Mouse (Mus musculus): Measurements from ENCODE around the gene Fam57a. TPM values are rescaled to one million over a fixed set of nuclear protein-coding genes. Genes with fewer than 3 reads are reported as not detected.

Gene Fam57a
- total and polyA plus RNA-seq, 3 experiments, result 3.2 to 23.5 (median 12.0) TPM

DNA sequence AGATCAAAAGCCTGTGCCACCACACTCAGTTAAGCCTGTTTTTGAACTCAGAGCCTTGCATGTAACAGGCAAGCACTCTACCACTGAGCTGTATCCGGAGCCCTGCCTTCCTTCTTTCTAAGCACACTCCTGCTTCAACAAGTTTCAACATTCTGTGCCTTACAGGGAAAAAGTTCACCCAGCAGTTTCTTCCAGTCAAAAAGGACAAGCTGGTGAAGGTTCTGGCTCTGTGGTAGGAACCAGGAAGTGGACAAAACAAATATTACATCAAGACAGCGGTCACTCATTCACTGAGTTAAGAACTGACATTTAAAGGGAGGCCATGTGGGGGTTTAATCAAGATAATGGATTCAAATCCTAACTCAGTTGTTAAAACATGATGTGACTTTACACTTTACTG is 35.5 kb downstream of the Fam57a start:
- no peak for TF ChIP-seq POLR2AphosphoS5 (IDR thresholded peaks at IDR 0.05; ENCODE audit: insufficient replicate concordance, low read depth, low read length)
- no peak for TF ChIP-seq GATA2 (IDR thresholded peaks at IDR 0.05; ENCODE audit: borderline replicate concordance, low read depth, low read length)
- no peak for TF ChIP-seq TAL1 (conservative IDR thresholded peaks at IDR 0.05; ENCODE audit: low read depth, low read length)
- TF ChIP-seq GATA1 (IDR thresholded peaks at IDR 0.05; ENCODE audit: borderline replicate concordance, low read length), result no peak
- no peak for TF ChIP-seq CTCF (IDR thresholded peaks at IDR 0.05; ENCODE audit: low read depth, low read length)
- Histone ChIP-seq H3K9me3 (replicated peaks) (no peaks in the 10 kb centered on the region), H3K27me3 (ENCODE audit: insufficient read depth, low read length) (no peaks in the 10 kb centered on the region), H3K4me3 (ENCODE audit: low read depth, low read length) (no peak overlapping the region), H3K36me3 (replicated peaks) (peaks cover 76% of the 10 kb centered on the region), H3K4me1 (ENCODE audit: insufficient read depth, low read depth, low read length) (peaks cover 42% of the 10 kb centered on the region)
- DNase-seq (ENCODE audit: low spot score) (no peak), ATAC-seq (ENCODE audit: extremely low read depth, insufficient number of reproducible peaks, low FRiP score, poor library complexity, severe bottlenecking) (no peak)

DNA sequence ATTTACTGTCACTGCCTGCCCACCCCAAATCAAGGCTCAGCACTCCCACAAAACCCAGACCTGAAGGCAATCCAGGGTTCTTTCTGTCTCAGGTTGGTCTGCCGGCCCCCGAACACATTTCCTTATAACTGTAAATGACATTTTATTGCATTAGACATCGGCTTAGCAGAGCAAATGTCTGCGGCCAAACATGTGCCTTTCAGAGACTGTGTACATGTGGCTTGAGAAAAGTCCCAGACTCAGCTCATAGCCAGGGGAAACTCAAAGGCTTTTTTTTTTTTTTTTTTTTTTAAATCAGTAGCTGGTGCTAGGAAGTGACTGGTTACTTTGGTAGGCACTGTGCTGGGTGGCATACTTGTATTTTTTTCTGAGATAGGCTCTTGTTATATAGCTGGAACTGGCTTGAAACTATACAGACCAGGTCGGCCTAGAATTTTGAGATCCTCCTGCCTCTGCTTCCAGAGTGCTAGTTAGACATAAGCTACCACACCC is 36.6 kb downstream of the Fam57a start:
- Histone ChIP-seq H3K4me1 (ENCODE audit: insufficient read depth, low read depth, low read length) (peaks cover 39% of the 10 kb centered on the region), H3K4me3 (ENCODE audit: low read depth, low read length) (peak overlapping the region; percentile 88; the same call in 1 of the 2 replicates)
- no peak for ATAC-seq (ENCODE audit: extremely low read depth, insufficient number of reproducible peaks, low FRiP score, poor library complexity, severe bottlenecking)

DNA sequence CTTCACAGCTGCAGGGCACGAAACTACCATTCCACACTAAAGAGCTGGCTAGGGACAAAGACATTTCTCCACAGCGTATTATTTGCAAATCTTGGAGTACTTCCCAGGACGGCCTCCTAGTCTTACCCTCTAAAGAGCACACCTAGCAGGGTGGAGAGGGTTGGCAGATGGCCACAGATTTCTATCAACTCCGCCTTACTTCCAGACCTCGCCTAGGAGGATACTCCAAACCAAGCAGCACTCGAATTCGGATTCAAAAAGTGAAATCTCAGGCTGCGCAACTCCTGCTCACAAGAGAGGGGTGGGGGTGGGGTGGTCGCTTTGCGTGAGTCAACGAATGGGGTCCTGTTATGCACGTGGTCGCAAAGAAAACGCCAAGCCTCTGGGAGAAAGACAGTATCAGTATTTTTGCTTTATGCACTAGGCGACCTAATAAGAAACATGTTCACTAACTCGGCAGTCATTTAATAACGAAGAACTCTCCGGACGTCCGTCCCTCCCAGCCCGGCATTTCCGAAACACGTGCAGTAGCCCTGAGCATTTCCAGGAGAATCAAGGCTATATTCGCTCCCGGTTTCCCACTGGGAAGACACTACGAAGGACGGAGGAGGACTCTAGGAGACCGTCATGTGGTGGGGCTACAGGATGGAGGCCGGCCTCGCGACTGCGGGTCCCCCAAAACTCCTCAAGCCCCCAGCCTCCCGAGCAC is 37.4 kb downstream of the Fam57a start:
- ATAC-seq (ENCODE audit: extremely low read depth, insufficient number of reproducible peaks, low FRiP score, poor library complexity, severe bottlenecking) (no peak), DNase-seq (ENCODE audit: low spot score) (peak; percentile 16)
- H3K4me3 ChIP-seq (ENCODE audit: low read depth, low read length), result peak overlapping the region; percentile 88
- no peak for TF ChIP-seq GATA1 (IDR thresholded peaks at IDR 0.05; ENCODE audit: borderline replicate concordance, low read length)
- no peak for TF ChIP-seq CTCF (IDR thresholded peaks at IDR 0.05; ENCODE audit: low read depth, low read length)
- no peak for TF ChIP-seq POLR2AphosphoS5 (IDR thresholded peaks at IDR 0.05; ENCODE audit: insufficient replicate concordance, low read depth, low read length)
- no peak for TF ChIP-seq TAL1 (conservative IDR thresholded peaks at IDR 0.05; ENCODE audit: low read depth, low read length)
- no peak for TF ChIP-seq GATA2 (IDR thresholded peaks at IDR 0.05; ENCODE audit: borderline replicate concordance, low read depth, low read length)
- peaks cover 39% of the 10 kb centered on the region for H3K4me1 ChIP-seq (ENCODE audit: insufficient read depth, low read depth, low read length)
- peaks cover 79% of the 10 kb centered on the region for H3K36me3 ChIP-seq (replicated peaks)
- H3K27me3 ChIP-seq (ENCODE audit: insufficient read depth, low read length), result no peaks in the 10 kb centered on the region
- H3K9me3 ChIP-seq (replicated peaks), result no peaks in the 10 kb centered on the region

More for the DNA sequence above, 36.6 kb downstream of the Fam57a start:
- TF ChIP-seq GATA1 (IDR thresholded peaks at IDR 0.05; ENCODE audit: borderline replicate concordance, low read length) (no peak), CTCF (IDR thresholded peaks at IDR 0.05; ENCODE audit: low read depth, low read length) (no peak), GATA2 (IDR thresholded peaks at IDR 0.05; ENCODE audit: borderline replicate concordance, low read depth, low read length) (no peak), POLR2AphosphoS5 (IDR thresholded peaks at IDR 0.05; ENCODE audit: insufficient replicate concordance, low read depth, low read length) (no peak), TAL1 (conservative IDR thresholded peaks at IDR 0.05; ENCODE audit: low read depth, low read length) (no peak)
- DNase-seq (ENCODE audit: low spot score), result no peak
- Histone ChIP-seq H3K9me3 (replicated peaks) (no peaks in the 10 kb centered on the region), H3K36me3 (replicated peaks) (peaks cover 75% of the 10 kb centered on the region), H3K27me3 (ENCODE audit: insufficient read depth, low read length) (no peaks in the 10 kb centered on the region)

DNA sequence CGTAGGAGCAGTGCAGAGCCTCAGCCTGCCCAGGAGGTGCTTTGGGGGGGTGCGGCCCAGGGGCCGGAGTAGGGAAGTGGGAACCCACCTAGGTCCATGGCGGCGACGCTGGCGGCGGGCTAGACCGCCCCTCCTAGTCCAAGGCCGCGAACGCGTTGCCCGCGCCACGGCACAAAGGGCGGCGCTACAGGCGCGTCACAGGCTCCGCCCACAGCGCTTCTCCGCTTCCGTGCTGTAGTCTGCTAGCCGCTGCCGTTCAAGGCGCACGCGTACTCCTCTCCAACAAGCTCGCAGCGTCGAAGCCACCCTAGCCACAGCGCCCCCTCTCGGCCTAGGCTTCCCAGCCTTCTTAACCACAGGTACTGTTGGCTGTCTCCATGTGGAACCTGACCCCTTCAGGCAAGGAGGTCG is 37.9 kb downstream of the Fam57a start, which contains the start of the genes Dbil5 and Gemin4:
Dbil5 (plus strand) TSS at position 219 of the 411 bp plus-strand sequence.
Gemin4 (minus strand) TSS at position 275 of the 411 bp plus-strand sequence.
- TF ChIP-seq CTCF (IDR thresholded peaks at IDR 0.05; ENCODE audit: low read depth, low read length) (peak; percentile 81), GATA1 (IDR thresholded peaks at IDR 0.05; ENCODE audit: borderline replicate concordance, low read length) (no peak)
- Histone ChIP-seq H3K4me1 (ENCODE audit: insufficient read depth, low read depth, low read length) (peaks cover 39% of the 10 kb centered on the region), H3K9me3 (replicated peaks) (no peaks in the 10 kb centered on the region), H3K4me3 (ENCODE audit: low read depth, low read length) (peak within 1 kb of the TSS; percentile 88), H3K36me3 (replicated peaks) (peaks cover 78% of the 10 kb centered on the region), H3K27me3 (ENCODE audit: insufficient read depth, low read length) (no peaks in the 10 kb centered on the region)
- ATAC-seq (ENCODE audit: extremely low read depth, insufficient number of reproducible peaks, low FRiP score, poor library complexity, severe bottlenecking) (peak; percentile 95), DNase-seq (ENCODE audit: low spot score) (peak; percentile 85)

DNA sequence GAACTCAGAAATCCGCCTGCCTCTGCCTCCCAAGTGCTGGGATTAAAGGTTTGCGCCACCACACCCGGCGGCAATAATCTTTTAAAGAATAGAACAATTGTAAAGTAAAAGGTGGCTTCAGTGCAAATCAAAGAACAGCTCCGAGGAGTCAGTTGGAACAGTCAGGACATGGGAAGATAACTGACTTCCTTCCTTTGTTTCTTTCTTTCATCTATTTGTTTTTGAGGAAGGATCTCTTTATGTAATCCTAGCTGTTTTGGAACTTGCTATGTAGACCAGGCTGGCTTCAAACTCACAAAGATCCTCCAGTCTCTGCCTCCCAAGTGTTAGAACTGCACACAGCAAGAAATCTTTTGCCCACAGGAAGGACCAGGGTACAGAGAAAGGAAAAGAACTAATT is 45.2 kb downstream of the Fam57a start:
- ATAC-seq (ENCODE audit: extremely low read depth, insufficient number of reproducible peaks, low FRiP score, poor library complexity, severe bottlenecking) (no peak), DNase-seq (ENCODE audit: low spot score) (no peak)
- Histone ChIP-seq H3K4me1 (ENCODE audit: insufficient read depth, low read depth, low read length) (no peaks in the 10 kb centered on the region), H3K36me3 (replicated peaks) (peaks cover 68% of the 10 kb centered on the region), H3K4me3 (ENCODE audit: low read depth, low read length) (no peak overlapping the region), H3K9me3 (replicated peaks) (no peaks in the 10 kb centered on the region), H3K27me3 (ENCODE audit: insufficient read depth, low read length) (no peaks in the 10 kb centered on the region)
- no peak for TF ChIP-seq GATA1 (IDR thresholded peaks at IDR 0.05; ENCODE audit: borderline replicate concordance, low read length)

DNA sequence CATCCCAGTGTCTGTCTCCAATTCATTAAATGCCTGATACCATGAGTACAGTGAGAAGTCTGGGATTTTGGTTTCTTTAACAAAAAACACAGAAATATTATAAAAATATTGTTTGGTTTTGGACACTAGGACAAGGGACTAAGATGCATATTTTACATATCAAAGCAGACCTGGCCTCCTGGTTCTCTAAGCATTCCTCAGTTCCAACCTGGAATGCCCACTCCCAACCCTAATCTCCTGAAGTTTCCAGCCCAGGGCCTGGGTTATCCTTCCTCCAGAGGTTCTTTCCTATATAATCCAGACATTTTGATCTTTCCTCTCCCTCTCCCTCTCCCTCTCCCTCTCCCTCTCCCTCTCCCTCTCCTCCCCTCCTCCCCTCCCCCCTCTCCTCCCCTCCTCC is 45.6 kb downstream of the Fam57a start:
- TF ChIP-seq GATA1 (IDR thresholded peaks at IDR 0.05; ENCODE audit: borderline replicate concordance, low read length) (no peak), TAL1 (conservative IDR thresholded peaks at IDR 0.05; ENCODE audit: low read depth, low read length) (no peak), CTCF (IDR thresholded peaks at IDR 0.05; ENCODE audit: low read depth, low read length) (no peak), GATA2 (IDR thresholded peaks at IDR 0.05; ENCODE audit: borderline replicate concordance, low read depth, low read length) (no peak), POLR2AphosphoS5 (IDR thresholded peaks at IDR 0.05; ENCODE audit: insufficient replicate concordance, low read depth, low read length) (no peak)
- Histone ChIP-seq H3K9me3 (replicated peaks) (no peaks in the 10 kb centered on the region), H3K36me3 (replicated peaks) (peaks cover 67% of the 10 kb centered on the region), H3K4me1 (ENCODE audit: insufficient read depth, low read depth, low read length) (no peaks in the 10 kb centered on the region), H3K27me3 (ENCODE audit: insufficient read depth, low read length) (no peaks in the 10 kb centered on the region), H3K4me3 (ENCODE audit: low read depth, low read length) (no peak overlapping the region)
- ATAC-seq (ENCODE audit: extremely low read depth, insufficient number of reproducible peaks, low FRiP score, poor library complexity, severe bottlenecking) (no peak), DNase-seq (ENCODE audit: low spot score) (no peak)

Data from G1E (cell line).